9 mouse cellular contexts compared by ENCODE assay signal in genomic region chr8:124403876-124404275, GRCm38 (mm10). TPM values are rescaled to one million over a fixed set of nuclear protein-coding genes. Genes with fewer than 3 reads are reported as not detected.
DNase-seq lines count a peak whose midpoint lies in the region; ATAC-seq and TF ChIP-seq lines count a peak whose summit lies in the region.
"Had no signal": no experiment of that assay in that cellular context is flagged by ENCODE, and none has a peak within 500 bp of the region (broad histone marks: within the 10 kb centered on the region; RNA-seq: fewer than 3 reads in every experiment).

No protein-coding gene starts in this region.

- H3K27me3 ChIP-seq in heart, postnatal 0 days (ENCODE audit: control insufficient read depth, insufficient read depth, low read length) = no peaks in the 10 kb centered on the region
- no peaks in the 10 kb centered on the region for H3K27me3 ChIP-seq in hindbrain, embryonic 13.5 days
- H3K27me3 ChIP-seq in liver, postnatal 0 days (ENCODE audit: insufficient read depth, low read length) = no peaks in the 10 kb centered on the region

- ATAC-seq in heart, postnatal 0 days (ENCODE audit: insufficient read depth, low read depth) = peak; percentile 44
- peak; percentile 41; the same call in 1 of the 2 replicates for ATAC-seq in hindbrain, embryonic 13.5 days (ENCODE audit: low FRiP score)
- peak; percentile 19; the same call in 1 of the 2 replicates for ATAC-seq in liver, postnatal 0 days

- no peaks in the 10 kb centered on the region for H3K36me3 ChIP-seq in heart, postnatal 0 days (replicated peaks; ENCODE audit: control insufficient read depth, insufficient read depth, low read length)
- H3K36me3 ChIP-seq in hindbrain, embryonic 13.5 days = no peaks in the 10 kb centered on the region; the same call in 1 of the 2 replicates
- no peaks in the 10 kb centered on the region for H3K36me3 ChIP-seq in liver, postnatal 0 days (replicated peaks; ENCODE audit: insufficient read depth, low read length)

- H3K9ac ChIP-seq in heart, postnatal 0 days (replicated peaks; ENCODE audit: low read depth, low read length) = no peak overlapping the region
- no peak overlapping the region for H3K9ac ChIP-seq in hindbrain, embryonic 13.5 days
- no peak overlapping the region for H3K9ac ChIP-seq in liver, postnatal 0 days (replicated peaks)

- peak; percentile 54 for TF ChIP-seq CTCF in heart, postnatal 0 days (IDR thresholded peaks at IDR 0.05; ENCODE audit: low read depth)
- peak; percentile 59 for TF ChIP-seq CTCF in liver, postnatal 0 days (IDR thresholded peaks at IDR 0.05; ENCODE audit: low read depth)

- no peaks in the 10 kb centered on the region for H3K4me1 ChIP-seq in heart, postnatal 0 days (ENCODE audit: control insufficient read depth, insufficient read depth)
- H3K4me1 ChIP-seq in hindbrain, embryonic 13.5 days (replicated peaks) = peaks cover 23% of the 10 kb centered on the region
- H3K4me1 ChIP-seq in liver, postnatal 0 days (ENCODE audit: insufficient read depth) = no peaks in the 10 kb centered on the region

- peak; percentile 40 for DNase-seq in heart, postnatal 0 days (ENCODE audit: low spot score)
- DNase-seq in heart, adult 8-10 months (ENCODE audit: low spot score) = no peak
- DNase-seq in MN1 (ENCODE audit: low spot score) = peak; percentile 72
- peak; percentile 86 for DNase-seq in cerebellum, adult 9-11 months
- DNase-seq in liver, postnatal 0 days = peak; percentile 50
- DNase-seq in right cerebral cortex, adult 2 months (ENCODE audit: low spot score in 2 of 2) = no peak
- DNase-seq in right cerebral cortex, adult 18-20 months = no peak

- H3K4me2 ChIP-seq in heart, postnatal 0 days (ENCODE audit: low read depth, low read length) = no peak overlapping the region
- no peak overlapping the region for H3K4me2 ChIP-seq in hindbrain, embryonic 13.5 days
- no peak overlapping the region for H3K4me2 ChIP-seq in liver, postnatal 0 days (ENCODE audit: low read depth, low read length)

- no peak overlapping the region for H3K4me3 ChIP-seq in heart, postnatal 0 days (ENCODE audit: low read depth, low read length)
- no peak overlapping the region for H3K4me3 ChIP-seq in hindbrain, embryonic 13.5 days
- no peak overlapping the region for H3K4me3 ChIP-seq in liver, postnatal 0 days (ENCODE audit: low read depth, low read length)
- H3K4me3 ChIP-seq: myocyte had no signal

- no peaks in the 10 kb centered on the region for H3K9me3 ChIP-seq in heart, postnatal 0 days (replicated peaks; ENCODE audit: control insufficient read depth, low read length)
- no peaks in the 10 kb centered on the region for H3K9me3 ChIP-seq in hindbrain, embryonic 13.5 days
- H3K9me3 ChIP-seq in liver, postnatal 0 days (ENCODE audit: low read length) = no peaks in the 10 kb centered on the region

- 32% methylated on average over 3 of the region's 3 CpGs for WGBS in heart, postnatal 0 days
- WGBS in hindbrain, embryonic 13.5 days = 52% methylated on average over 3 of the region's 3 CpGs
- 48% methylated on average over 3 of the region's 3 CpGs for WGBS in liver, postnatal 0 days (ENCODE audit: insufficient replicate concordance)

- TF ChIP-seq EP300 in heart, postnatal 0 days (IDR thresholded peaks at IDR 0.05; ENCODE audit: low read depth) = no peak
- no peak for TF ChIP-seq EP300 in liver, postnatal 0 days (IDR thresholded peaks at IDR 0.05; ENCODE audit: low read depth)

- H3K27ac ChIP-seq in heart, postnatal 0 days (ENCODE audit: low read depth) = no peak overlapping the region
- H3K27ac ChIP-seq in hindbrain, embryonic 13.5 days = 0 out of 2 replicates have a peak overlapping the region, but pooled peaks have one; percentile 69
- no peak overlapping the region for H3K27ac ChIP-seq in liver, postnatal 0 days (ENCODE audit: low read depth)

RNA-seq across cellular contexts. Expression of gene Pgbd5, which starts 35.6 kb away (rescaled TPM):
- total RNA-seq in heart, postnatal 0 days (2014; rRNA removed; ENCODE audit: low replicate concordance) = 1.7 and 3.5 TPM in 2 replicates
- polyA plus RNA-seq in heart, postnatal 0 days (2015; fragmentation: Nextera tagmentation; extraction: Ambion mirVana) = 0.80 and 0.97 TPM in 2 replicates
- under 1 TPM; 0.41 to 0.66 (median 0.59) TPM for total RNA-seq in heart, adult 8-10 months (2022)
- 10.3 and 11.0 TPM in 2 replicates for polyA plus RNA-seq in hindbrain, embryonic 13.5 days (2015; fragmentation: Nextera tagmentation; extraction: Ambion mirVana)
- 0.13 and 0.18 TPM in 2 replicates for polyA plus RNA-seq in liver, postnatal 0 days (2015; fragmentation: Nextera tagmentation; extraction: Ambion mirVana)

Comparison
In these comparisons a context has a peak if more than half of its experiments do, and no peak if none do; other contexts are left out.
1. DNase-seq: peak in heart, postnatal 0 days (single experiment), MN1 (single experiment), cerebellum, adult 9-11 months (single experiment) and liver, postnatal 0 days (single experiment); none in heart, adult 8-10 months (single experiment), right cerebral cortex, adult 2 months (0 of 2) and right cerebral cortex, adult 18-20 months (single experiment).
2. Peak in every context shown above with its lines, with median percentiles within 50 percentile points of each other: ATAC-seq.